Mouse (Mus musculus) midbrain, embryonic 14.5 days (tissue): ENCODE results near the gene Grin2d. TPM values are rescaled to one million over a fixed set of nuclear protein-coding genes. Genes with fewer than 3 reads are reported as not detected.
A peak's percentile ranks its signal among the peaks of the same experiment; 100 is the strongest.

Experiments used
- ATAC-seq: fragments of 200-750 bp; cut with Nextera tagmentation; 2 replicates; pipeline ENCODE4 v1.8.0; 2017; ENCODE audit warnings: moderate number of reproducible peaks, moderate library complexity; ENCODE audit not compliant: low FRiP score, low TSS enrichment
- DNase-seq: peaks from one replicate; pipeline ENCODE4 v3.0.0-alpha.2; 2015
- H3K27ac ChIP-seq: fragments of 300-500 bp; sonication (generic); replicated peaks from 2 replicates; pipeline ENCODE4 v1.5.1; 2014; ENCODE audit warnings: mild to moderate bottlenecking, low read depth, low read length, moderate library complexity
- H3K27me3 ChIP-seq: fragments of 300-500 bp; sonication (generic); 2 replicates; pipeline ENCODE4 v1.6.1; 2014; ENCODE audit warnings: low read length, control low read depth, mixed read lengths; ENCODE audit not compliant: control insufficient read depth, insufficient read depth
- H3K36me3 ChIP-seq: fragments of 300-500 bp; sonication (generic); 2 replicates; pipeline ENCODE4 v1.6.1; 2014; ENCODE audit warnings: low read length, control low read depth; ENCODE audit not compliant: control insufficient read depth, insufficient read depth
- H3K4me1 ChIP-seq: fragments of 300-500 bp; sonication (generic); 2 replicates; pipeline ENCODE4 v1.6.1; 2014; ENCODE audit warnings: mild to moderate bottlenecking, antibody characterized with exemption, low read length, control low read depth; ENCODE audit not compliant: control insufficient read depth, insufficient read depth
- H3K4me2 ChIP-seq: fragments of 300-500 bp; sonication (generic); 2 replicates; pipeline ENCODE4 v1.6.1; 2014; ENCODE audit warnings: mild to moderate bottlenecking, low read length, moderate library complexity
- H3K4me3 ChIP-seq: fragments of 300-500 bp; sonication (generic); replicated peaks from 2 replicates; pipeline ENCODE4 v1.5.1; 2014; ENCODE audit warnings: low read depth, low read length
- H3K9ac ChIP-seq: fragments of 300-500 bp; sonication (generic); replicated peaks from 2 replicates; pipeline ENCODE4 v1.6.1; 2014; ENCODE audit warnings: mild to moderate bottlenecking, low read length, moderate library complexity
- H3K9me3 ChIP-seq: fragments of 300-500 bp; sonication (generic); 2 replicates; pipeline ENCODE4 v1.6.1; 2016; ENCODE audit warnings: low read length, control low read depth, mixed read lengths; ENCODE audit not compliant: control insufficient read depth
- WGBS: fragments of 180-500 bp; shearing (Covaris S2); extraction: QIAGEN DNeasy Blood & Tissue Kit; methylation state at CpG from one replicate; pipeline ENCODE4 v1.1.7; 2014; 5-methylcytosine and 5-hydroxymethylcytosine counted together
- polyA plus RNA-seq: library from polyadenylated mRNA; unstranded; fragments of >200 nt; fragmentation: Nextera tagmentation; extraction: Ambion mirVana; gene quantifications from 2 replicates; pipeline ENCODE4 v1.2.1, GENCODE M21; 2014

Grin2d gene
- polyA plus RNA-seq, 1 experiment from 2014 or later, result 2.3 TPM

GRCm38 (mm10) chr7:45919083-45919671 lies 41.0 kb upstream of the Grin2d start:
- Histone ChIP-seq H3K4me3 (no peak overlapping the region), H3K9me3 (no peaks in the 10 kb centered on the region), H3K36me3 (no peaks in the 10 kb centered on the region), H3K4me2 (no peak overlapping the region), H3K4me1 (peaks cover 23% of the 10 kb centered on the region), H3K27ac (no peak overlapping the region), H3K27me3 (no peaks in the 10 kb centered on the region), H3K9ac (no peak overlapping the region)
- ATAC-seq (no peak), DNase-seq (no peak)
- 51% methylated on average over 14 of the region's 14 CpGs for WGBS

- Histone ChIP-seq H3K9ac (no peak overlapping the region), H3K4me1 (peaks cover 23% of the 10 kb centered on the region), H3K27me3 (no peaks in the 10 kb centered on the region), H3K27ac (no peak overlapping the region), H3K9me3 (no peaks in the 10 kb centered on the region), H3K36me3 (no peaks in the 10 kb centered on the region), H3K4me3 (no peak overlapping the region), H3K4me2 (no peak overlapping the region)
- 91% methylated on average over 15 of the region's 15 CpGs for WGBS
- ATAC-seq, result no peak
- no peak for DNase-seq
These were observed 39.7 kb upstream of the Grin2d start for GRCm38 (mm10) chr7:45917926-45918325.

- no peaks in the 10 kb centered on the region for H3K9me3 ChIP-seq
- H3K4me1 ChIP-seq, result peaks cover 18% of the 10 kb centered on the region
- H3K9ac ChIP-seq, result peak overlapping the region; percentile 40
- no peaks in the 10 kb centered on the region for H3K27me3 ChIP-seq
- ATAC-seq (no peak), DNase-seq (no peak)
- WGBS, result 39% methylated on average over 13 of the region's 13 CpGs
- no peaks in the 10 kb centered on the region for H3K36me3 ChIP-seq
- H3K4me2 ChIP-seq, result peak overlapping the region; percentile 53
- peak overlapping the region; percentile 81 for H3K27ac ChIP-seq
- H3K4me3 ChIP-seq, result peak overlapping the region; percentile 26
These were observed 39.0 kb upstream of the Grin2d start for GRCm38 (mm10) chr7:45917004-45917704.

GRCm38 (mm10) chr7:45916056-45917003 lies 38.2 kb upstream of the Grin2d start:
- ATAC-seq (peak; percentile 84), DNase-seq (peak; percentile 90)
- Histone ChIP-seq H3K4me3 (peak overlapping the region; percentile 26), H3K9ac (peak overlapping the region; percentile 42), H3K36me3 (no peaks in the 10 kb centered on the region; the same call in 1 of the 2 replicates), H3K27me3 (no peaks in the 10 kb centered on the region), H3K4me1 (peaks cover 18% of the 10 kb centered on the region), H3K4me2 (peak overlapping the region; percentile 53), H3K27ac (peak overlapping the region; percentile 81), H3K9me3 (no peaks in the 10 kb centered on the region)
- 33% methylated on average over 26 of the region's 26 CpGs for WGBS

- no peak overlapping the region for H3K4me3 ChIP-seq
- H3K27ac ChIP-seq, result no peak overlapping the region
- ATAC-seq, result no peak
- H3K9ac ChIP-seq, result no peak overlapping the region
- 86% methylated on average over 5 of the region's 5 CpGs for whole genome bisulfite sequencing
- DNase-seq, result no peak
- H3K4me1 ChIP-seq, result peaks cover 18% of the 10 kb centered on the region
- H3K36me3 ChIP-seq, result peaks cover under 1% of the 10 kb centered on the region; the same call in 1 of the 2 replicates
- H3K9me3 ChIP-seq, result no peaks in the 10 kb centered on the region
- H3K4me2 ChIP-seq, result no peak overlapping the region
- no peaks in the 10 kb centered on the region for H3K27me3 ChIP-seq
These were observed 36.8 kb upstream of the Grin2d start for GRCm38 (mm10) chr7:45915011-45915410.

GRCm38 (mm10) chr7:45914067-45914466 lies 35.9 kb upstream of the Grin2d start:
- DNase-seq, result no peak
- Histone ChIP-seq H3K36me3 (peaks cover 10% of the 10 kb centered on the region), H3K4me1 (peaks cover 18% of the 10 kb centered on the region), H3K27me3 (no peaks in the 10 kb centered on the region), H3K9me3 (no peaks in the 10 kb centered on the region), H3K4me3 (no peak overlapping the region), H3K9ac (no peak overlapping the region), H3K27ac (no peak overlapping the region), H3K4me2 (no peak overlapping the region)
- WGBS, result 93% methylated on average over 6 of the region's 6 CpGs
- no peak for ATAC-seq

GRCm38 (mm10) chr7:45909145-45909544 lies 31.0 kb upstream of the Grin2d start:
- Histone ChIP-seq H3K9me3 (no peaks in the 10 kb centered on the region), H3K4me1 (no peaks in the 10 kb centered on the region), H3K27ac (no peak overlapping the region), H3K4me2 (no peak overlapping the region), H3K4me3 (no peak overlapping the region), H3K36me3 (peaks cover 10% of the 10 kb centered on the region), H3K9ac (no peak overlapping the region), H3K27me3 (no peaks in the 10 kb centered on the region)
- DNase-seq, result no peak
- 91% methylated on average over 16 of the region's 16 CpGs for WGBS
- ATAC-seq, result no peak

GRCm38 (mm10) chr7:45908384-45908783 lies 30.2 kb upstream of the Grin2d start:
- no peaks in the 10 kb centered on the region for H3K27me3 ChIP-seq
- no peak for ATAC-seq

More at GRCm38 (mm10) chr7:45908384-45908783, 30.2 kb upstream of the Grin2d start:
- Histone ChIP-seq H3K36me3 (peaks cover 10% of the 10 kb centered on the region), H3K9me3 (no peaks in the 10 kb centered on the region), H3K27ac (no peak overlapping the region), H3K4me2 (no peak overlapping the region), H3K4me3 (no peak overlapping the region), H3K4me1 (no peaks in the 10 kb centered on the region), H3K9ac (no peak overlapping the region)
- DNase-seq, result no peak
